Mouse (Mus musculus): ENCODE measurements around the gene Ncaph2. TPM values are rescaled to one million over a fixed set of nuclear protein-coding genes. Genes with fewer than 3 reads are reported as not detected.

The Ncaph2 gene
- total and polyA plus RNA-seq, 2 experiments: 26.9 to 63.9 TPM

GRCm38 (mm10) chr15:89351302-89351701 is 4.2 kb upstream of the Ncaph2 start:
- Histone ChIP-seq H3K4me3 (ENCODE audit: insufficient read depth, low read depth, low read length) (no peak overlapping the region), H3K36me3 (ENCODE audit: control insufficient read depth, insufficient read depth, low read length) (0 out of 2 replicates have a peak, but pooled peaks cover 2% of the 10 kb centered on the region), H3K9ac (ENCODE audit: low read depth, low read length) (no peak overlapping the region), H3K79me2 (ENCODE audit: control insufficient read depth, insufficient read depth, low read length) (peaks cover 10% of the 10 kb centered on the region; the same call in 1 of the 2 replicates), H3K4me1 (ENCODE audit: control insufficient read depth, insufficient read depth, low read length) (no peaks in the 10 kb centered on the region; the same call in 1 of the 2 replicates), H3K27ac (replicated peaks; ENCODE audit: insufficient read depth, low read depth, low read length) (no peak overlapping the region), H3K27me3 (ENCODE audit: control insufficient read depth, insufficient read depth, low read length) (no peaks in the 10 kb centered on the region)
- TF ChIP-seq CTCF (IDR thresholded peaks at IDR 0.05; ENCODE audit: low read depth, low read length): no peak
- no peak for TF ChIP-seq POLR2A (IDR thresholded peaks at IDR 0.05; ENCODE audit: extremely low read depth, insufficient read depth, low read length)
- 94% methylated on average over 15 of the region's 15 CpGs for WGBS
- DNase-seq (ENCODE audit: extremely low read depth, low read depth, low spot score): no peak

- peaks cover 3% of the 10 kb centered on the region for H3K4me1 ChIP-seq (ENCODE audit: control insufficient read depth, insufficient read depth, low read length)
- TF ChIP-seq CTCF (IDR thresholded peaks at IDR 0.05; ENCODE audit: low read depth, low read length) (no peak), POLR2A (IDR thresholded peaks at IDR 0.05; ENCODE audit: extremely low read depth, insufficient read depth, low read length) (no peak)
- DNase-seq (ENCODE audit: extremely low read depth, low read depth, low spot score): no peak
- H3K36me3 ChIP-seq (ENCODE audit: control insufficient read depth, insufficient read depth, low read length): 0 out of 2 replicates have a peak, but pooled peaks cover 2% of the 10 kb centered on the region
- H3K27me3 ChIP-seq (ENCODE audit: control insufficient read depth, insufficient read depth, low read length): no peaks in the 10 kb centered on the region
- H3K4me3 ChIP-seq (ENCODE audit: insufficient read depth, low read depth, low read length): no peak overlapping the region
- peaks cover 10% of the 10 kb centered on the region; the same call in 1 of the 2 replicates for H3K79me2 ChIP-seq (ENCODE audit: control insufficient read depth, insufficient read depth, low read length)
- 98% methylated on average over 14 of the region's 14 CpGs for WGBS
- no peak overlapping the region for H3K9ac ChIP-seq (ENCODE audit: low read depth, low read length)
- H3K27ac ChIP-seq (replicated peaks; ENCODE audit: insufficient read depth, low read depth, low read length): no peak overlapping the region
Observed at GRCm38 (mm10) chr15:89352054-89352453, 3.5 kb upstream of the Ncaph2 start.

- no peak for DNase-seq (ENCODE audit: extremely low read depth, low read depth, low spot score)
- WGBS: 97% methylated on average over 12 of the region's 12 CpGs
- H3K27ac ChIP-seq (replicated peaks; ENCODE audit: insufficient read depth, low read depth, low read length): no peak overlapping the region
- 0 out of 2 replicates have a peak, but pooled peaks cover 2% of the 10 kb centered on the region for H3K36me3 ChIP-seq (ENCODE audit: control insufficient read depth, insufficient read depth, low read length)
- peaks cover 12% of the 10 kb centered on the region; the same call in 1 of the 2 replicates for H3K79me2 ChIP-seq (ENCODE audit: control insufficient read depth, insufficient read depth, low read length)
- H3K4me3 ChIP-seq (ENCODE audit: insufficient read depth, low read depth, low read length): no peak overlapping the region
- H3K9ac ChIP-seq (ENCODE audit: low read depth, low read length): no peak overlapping the region
- TF ChIP-seq POLR2A (IDR thresholded peaks at IDR 0.05; ENCODE audit: extremely low read depth, insufficient read depth, low read length): no peak
- TF ChIP-seq CTCF (IDR thresholded peaks at IDR 0.05; ENCODE audit: low read depth, low read length): no peak
- peaks cover 3% of the 10 kb centered on the region for H3K4me1 ChIP-seq (ENCODE audit: control insufficient read depth, insufficient read depth, low read length)
- no peaks in the 10 kb centered on the region for H3K27me3 ChIP-seq (ENCODE audit: control insufficient read depth, insufficient read depth, low read length)
Observed at GRCm38 (mm10) chr15:89352795-89353194, 2.7 kb upstream of the Ncaph2 start.

- Histone ChIP-seq H3K4me1 (ENCODE audit: control insufficient read depth, insufficient read depth, low read length) (peaks cover 3% of the 10 kb centered on the region), H3K9ac (ENCODE audit: low read depth, low read length) (no peak overlapping the region), H3K79me2 (ENCODE audit: control insufficient read depth, insufficient read depth, low read length) (peaks cover 16% of the 10 kb centered on the region; the same call in 1 of the 2 replicates), H3K27ac (replicated peaks; ENCODE audit: insufficient read depth, low read depth, low read length) (no peak overlapping the region), H3K27me3 (ENCODE audit: control insufficient read depth, insufficient read depth, low read length) (no peaks in the 10 kb centered on the region), H3K4me3 (ENCODE audit: insufficient read depth, low read depth, low read length) (no peak overlapping the region), H3K36me3 (ENCODE audit: control insufficient read depth, insufficient read depth, low read length) (0 out of 2 replicates have a peak, but pooled peaks cover 2% of the 10 kb centered on the region)
- WGBS: 96% methylated on average over 16 of the region's 16 CpGs
- no peak for DNase-seq (ENCODE audit: extremely low read depth, low read depth, low spot score)
- no peak for TF ChIP-seq CTCF (IDR thresholded peaks at IDR 0.05; ENCODE audit: low read depth, low read length)
- no peak for TF ChIP-seq POLR2A (IDR thresholded peaks at IDR 0.05; ENCODE audit: extremely low read depth, insufficient read depth, low read length)
Observed at GRCm38 (mm10) chr15:89353837-89354236, 1.7 kb upstream of the Ncaph2 start.

- peaks cover 16% of the 10 kb centered on the region; the same call in 1 of the 2 replicates for H3K79me2 ChIP-seq (ENCODE audit: control insufficient read depth, insufficient read depth, low read length)
- H3K9ac ChIP-seq (ENCODE audit: low read depth, low read length): no peak overlapping the region
- 62% methylated on average over 7 of the region's 7 CpGs for WGBS
- no peak for TF ChIP-seq POLR2A (IDR thresholded peaks at IDR 0.05; ENCODE audit: extremely low read depth, insufficient read depth, low read length)
- TF ChIP-seq CTCF (IDR thresholded peaks at IDR 0.05; ENCODE audit: low read depth, low read length): no peak
- H3K36me3 ChIP-seq (ENCODE audit: control insufficient read depth, insufficient read depth, low read length): 0 out of 2 replicates have a peak, but pooled peaks cover 2% of the 10 kb centered on the region
- no peak for DNase-seq (ENCODE audit: extremely low read depth, low read depth, low spot score)
- no peaks in the 10 kb centered on the region for H3K27me3 ChIP-seq (ENCODE audit: control insufficient read depth, insufficient read depth, low read length)
- H3K4me3 ChIP-seq (ENCODE audit: insufficient read depth, low read depth, low read length): no peak overlapping the region
- H3K27ac ChIP-seq (replicated peaks; ENCODE audit: insufficient read depth, low read depth, low read length): no peak overlapping the region
- H3K4me1 ChIP-seq (ENCODE audit: control insufficient read depth, insufficient read depth, low read length): peaks cover 3% of the 10 kb centered on the region
Observed at GRCm38 (mm10) chr15:89354455-89354854, 1.1 kb upstream of the Ncaph2 start.

- H3K4me3 ChIP-seq (ENCODE audit: insufficient read depth, low read depth, low read length): peak overlapping the region; percentile 93
- H3K79me2 ChIP-seq (ENCODE audit: control insufficient read depth, insufficient read depth, low read length): peaks cover 16% of the 10 kb centered on the region; the same call in 1 of the 2 replicates
- TF ChIP-seq CTCF (IDR thresholded peaks at IDR 0.05; ENCODE audit: low read depth, low read length) (no peak), POLR2A (IDR thresholded peaks at IDR 0.05; ENCODE audit: extremely low read depth, insufficient read depth, low read length) (no peak)
- peaks cover 3% of the 10 kb centered on the region for H3K4me1 ChIP-seq (ENCODE audit: control insufficient read depth, insufficient read depth, low read length)
- H3K27ac ChIP-seq (replicated peaks; ENCODE audit: insufficient read depth, low read depth, low read length): peak overlapping the region; percentile 22; the same call in 1 of the 2 replicates
- DNase-seq (ENCODE audit: extremely low read depth, low read depth, low spot score): peak; percentile 53
- under 1% methylated on average over 15 of the region's 15 CpGs for WGBS
- peaks cover 3% of the 10 kb centered on the region; the same call in 1 of the 2 replicates for H3K36me3 ChIP-seq (ENCODE audit: control insufficient read depth, insufficient read depth, low read length)
- H3K27me3 ChIP-seq (ENCODE audit: control insufficient read depth, insufficient read depth, low read length): no peaks in the 10 kb centered on the region
- peak overlapping the region; percentile 34; the same call in 1 of the 2 replicates for H3K9ac ChIP-seq (ENCODE audit: low read depth, low read length)
Observed at GRCm38 (mm10) chr15:89356372-89356771, 853 bp downstream of the Ncaph2 start.
